Mouse (Mus musculus): ENCODE measurements at regions not wholly inside any gene's neighbourhood (a gene's known extent, or its start where the extent isn't known, plus 50 kb on each side); places are given as distances from the start of the nearest gene placed in this dataset.
A peak's percentile ranks its signal among the peaks of the same experiment; 100 is the strongest.

- Histone ChIP-seq H3K36me3 (ENCODE audit: control insufficient read depth, insufficient read depth, low read length) (no peaks in the 10 kb centered on the region), H3K27ac (ENCODE audit: low read depth, low read length) (no peak overlapping the region), H3K4me1 (ENCODE audit: control insufficient read depth, insufficient read depth, low read depth, low read length) (peaks cover 8% of the 10 kb centered on the region), H3K9me3 (ENCODE audit: control insufficient read depth, low read length) (no peaks in the 10 kb centered on the region), H3K4me2 (ENCODE audit: low read length) (peak overlapping the region; percentile 5; the same call in 1 of the 2 replicates), H3K27me3 (replicated peaks; ENCODE audit: control insufficient read depth, insufficient read depth, low read length) (no peaks in the 10 kb centered on the region), H3K4me3 (ENCODE audit: low read length) (no peak overlapping the region), H3K9ac (ENCODE audit: low read depth, low read length) (no peak overlapping the region)
- peak; percentile 73 for ATAC-seq
- 16% methylated on average over 9 of the region's 9 CpGs for WGBS
Measured at GRCm38 (mm10) chr11:18014610-18015009, 60.9 kb upstream of the Etaa1 start.

- Histone ChIP-seq H3K36me3 (ENCODE audit: control insufficient read depth, insufficient read depth, low read length) (no peaks in the 10 kb centered on the region), H3K4me1 (ENCODE audit: control insufficient read depth, insufficient read depth, low read depth, low read length) (peaks cover 8% of the 10 kb centered on the region), H3K9ac (ENCODE audit: low read depth, low read length) (no peak overlapping the region), H3K4me3 (ENCODE audit: low read length) (no peak overlapping the region), H3K27me3 (replicated peaks; ENCODE audit: control insufficient read depth, insufficient read depth, low read length) (no peaks in the 10 kb centered on the region), H3K27ac (ENCODE audit: low read depth, low read length) (no peak overlapping the region), H3K4me2 (ENCODE audit: low read length) (no peak overlapping the region), H3K9me3 (ENCODE audit: control insufficient read depth, low read length) (no peaks in the 10 kb centered on the region)
- WGBS: 41% methylated on average over 5 of the region's 5 CpGs
- no peak for ATAC-seq
Measured at GRCm38 (mm10) chr11:18012085-18012484, 58.4 kb upstream of the Etaa1 start.

GRCm38 (mm10) chr11:18011101-18011733, 57.5 kb upstream of the Etaa1 start:
- H3K4me2 ChIP-seq (ENCODE audit: low read length): peak overlapping the region; percentile 52
- ATAC-seq: peak; percentile 93
- peak overlapping the region; percentile 22; the same call in 1 of the 2 replicates for H3K9ac ChIP-seq (ENCODE audit: low read depth, low read length)
- H3K36me3 ChIP-seq (ENCODE audit: control insufficient read depth, insufficient read depth, low read length): no peaks in the 10 kb centered on the region
- peak overlapping the region; percentile 36; the same call in 1 of the 2 replicates for H3K27ac ChIP-seq (ENCODE audit: low read depth, low read length)
- H3K4me1 ChIP-seq (ENCODE audit: control insufficient read depth, insufficient read depth, low read depth, low read length): peaks cover 8% of the 10 kb centered on the region
- WGBS: 9% methylated on average over 13 of the region's 13 CpGs
- no peaks in the 10 kb centered on the region for H3K9me3 ChIP-seq (ENCODE audit: control insufficient read depth, low read length)
- peak overlapping the region; percentile 24 for H3K4me3 ChIP-seq (ENCODE audit: low read length)
- no peaks in the 10 kb centered on the region for H3K27me3 ChIP-seq (replicated peaks; ENCODE audit: control insufficient read depth, insufficient read depth, low read length)

GRCm38 (mm10) chr11:18008140-18008539, 54.5 kb upstream of the Etaa1 start:
- ATAC-seq: no peak
- 87% methylated on average over 6 of the region's 6 CpGs for WGBS

More at GRCm38 (mm10) chr11:18008140-18008539, 54.5 kb upstream of the Etaa1 start:
- Histone ChIP-seq H3K36me3 (ENCODE audit: control insufficient read depth, insufficient read depth, low read length) (no peaks in the 10 kb centered on the region), H3K4me1 (ENCODE audit: control insufficient read depth, insufficient read depth, low read depth, low read length) (peaks cover 4% of the 10 kb centered on the region), H3K9ac (ENCODE audit: low read depth, low read length) (no peak overlapping the region), H3K4me3 (ENCODE audit: low read length) (no peak overlapping the region), H3K4me2 (ENCODE audit: low read length) (no peak overlapping the region), H3K9me3 (ENCODE audit: control insufficient read depth, low read length) (no peaks in the 10 kb centered on the region), H3K27ac (ENCODE audit: low read depth, low read length) (no peak overlapping the region), H3K27me3 (replicated peaks; ENCODE audit: control insufficient read depth, insufficient read depth, low read length) (no peaks in the 10 kb centered on the region)
